In the genomic region with DNA sequence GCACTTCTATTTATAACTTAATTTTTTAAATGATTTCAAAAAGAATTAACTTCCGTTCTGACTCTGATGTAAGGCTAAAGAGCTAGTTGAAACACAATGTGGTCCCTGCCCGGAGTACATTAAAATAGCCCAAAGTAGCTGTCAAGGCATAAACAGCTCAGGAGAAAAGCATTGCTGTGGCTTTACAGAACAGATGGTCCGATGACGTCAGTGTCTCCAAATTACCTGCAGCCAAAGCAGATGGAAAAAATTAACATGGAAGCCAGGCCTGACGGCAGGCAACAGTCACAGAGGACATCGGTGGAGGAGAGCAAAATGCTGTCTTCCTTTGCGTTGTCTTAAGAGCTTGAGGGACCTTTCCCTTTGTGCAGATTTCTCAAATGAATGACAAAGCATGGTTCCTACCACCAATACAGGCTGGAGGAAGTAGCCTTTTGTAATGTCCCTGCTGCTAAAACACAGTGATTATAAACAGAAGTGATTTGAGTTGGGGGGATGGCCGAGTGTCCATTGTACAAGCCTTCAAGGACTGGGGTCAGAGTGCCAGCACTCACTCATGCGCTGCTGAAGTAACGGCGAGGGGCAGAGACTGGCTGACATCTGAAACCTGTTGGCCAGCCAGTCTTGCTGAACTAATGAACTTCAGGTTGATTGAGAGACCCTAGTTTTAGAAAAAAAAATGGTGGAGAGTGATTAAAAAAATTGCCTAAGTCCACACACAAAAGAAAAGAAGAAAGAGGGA, we compare ENCODE assay signal across 7 mouse cellular contexts.
A peak's percentile ranks its signal among the peaks of the same experiment; 100 is the strongest.
DNase-seq lines count a peak whose midpoint lies in the region; ATAC-seq and TF ChIP-seq lines count a peak whose summit lies in the region.

No protein-coding gene starts in this region.

- no peak for TF ChIP-seq POLR2A in brain, embryonic 14.5 days (IDR thresholded peaks at IDR 0.05; ENCODE audit: borderline replicate concordance, extremely low read depth, insufficient read depth, insufficient read length, poor library complexity, severe bottlenecking)

- no peak for ATAC-seq in inflammation-experienced regulatory T-cells, adult 6 months
- no peak for ATAC-seq in megakaryocyte progenitor cell, adult 5-6 weeks (replicated peaks; ENCODE audit: poor library complexity)

- TF ChIP-seq CTCF in brain, embryonic 14.5 days (IDR thresholded peaks at IDR 0.05; ENCODE audit: borderline replicate concordance, extremely low read depth, insufficient read depth, insufficient read length), result no peak

- peak; percentile 88 for DNase-seq in brain, embryonic 14.5 days (ENCODE audit: low read depth)
- DNase-seq in cerebellum, postnatal 10 days, result peak; percentile 92
- DNase-seq in frontal cortex, postnatal 36 days (ENCODE audit: low spot score in 2 of 2), result peak; percentile 78 to 92
- peak; percentile 69 for DNase-seq in mesoderm, embryonic 11.5 days (ENCODE audit: low read depth, low spot score)
- DNase-seq in kidney, adult 11 months, result no peak
